Mouse (Mus musculus) limb, embryonic 11.5 days (tissue): ENCODE measurements around the gene Hmcn1. TPM values are rescaled to one million over a fixed set of nuclear protein-coding genes. Genes with fewer than 3 reads are reported as not detected.

Source experiments
- ATAC-seq: fragments of 200-750 bp; cut with Nextera tagmentation; 2 replicates; pipeline ENCODE4 v1.8.0; 2017; ENCODE audit warnings: low read depth; ENCODE audit not compliant: insufficient number of reproducible peaks, low FRiP score, low TSS enrichment
- DNase-seq: peaks from one replicate; pipeline ENCODE4 v3.0.0-alpha.2; 2015; ENCODE audit warnings: low spot score
- H3K27ac ChIP-seq: fragments of 300-500 bp; sonication (generic); replicated peaks from 2 replicates; pipeline ENCODE4 v1.5.1; 2014; ENCODE audit warnings: low read depth, mild to moderate bottlenecking, low read length
- H3K27me3 ChIP-seq: fragments of 300-500 bp; sonication (generic); 2 replicates; pipeline ENCODE4 v1.6.1; 2014; ENCODE audit warnings: mild to moderate bottlenecking, low read length, mixed read lengths; ENCODE audit not compliant: control insufficient read depth, insufficient read depth
- H3K36me3 ChIP-seq: fragments of 300-500 bp; sonication (generic); 2 replicates; pipeline ENCODE4 v1.6.1; 2014; ENCODE audit warnings: mild to moderate bottlenecking, low read length, moderate library complexity, mixed read lengths; ENCODE audit not compliant: control insufficient read depth, insufficient read depth
- H3K4me1 ChIP-seq: fragments of 300-500 bp; sonication (generic); 2 replicates; pipeline ENCODE4 v1.6.1; 2014; ENCODE audit warnings: low read length, mixed read lengths; ENCODE audit not compliant: control insufficient read depth, insufficient read depth
- H3K4me2 ChIP-seq: fragments of 300-500 bp; sonication (generic); 2 replicates; pipeline ENCODE4 v1.6.1; 2014; ENCODE audit warnings: low read depth, mild to moderate bottlenecking, moderate library complexity; ENCODE audit not compliant: severe bottlenecking
- H3K4me3 ChIP-seq: fragments of 300-500 bp; sonication (generic); 2 replicates; pipeline ENCODE4 v1.5.1; 2014; ENCODE audit warnings: low read depth, low read length
- H3K9ac ChIP-seq: fragments of 300-500 bp; sonication (generic); 2 replicates; pipeline ENCODE4 v1.6.1; 2014; ENCODE audit warnings: mild to moderate bottlenecking, low read length
- H3K9me3 ChIP-seq: fragments of 300-500 bp; sonication (generic); 2 replicates; pipeline ENCODE4 v1.6.1; 2016; ENCODE audit warnings: low read length; ENCODE audit not compliant: control insufficient read depth
- WGBS: fragments of 180-500 bp; shearing (Covaris S2); extraction: QIAGEN DNeasy Blood & Tissue Kit; methylation state at CpG from one replicate; pipeline ENCODE4 v1.1.7; 2014; 5-methylcytosine and 5-hydroxymethylcytosine counted together
- polyA plus RNA-seq: library from polyadenylated mRNA; unstranded; fragments of >200 nt; fragmentation: Nextera tagmentation; extraction: Ambion mirVana; gene quantifications from 2 replicates; pipeline ENCODE4 v1.2.1, GENCODE M21; 2014

The Hmcn1 gene
- polyA plus RNA-seq, 1 experiment from 2014 or later, result 28.0 TPM

DNA sequence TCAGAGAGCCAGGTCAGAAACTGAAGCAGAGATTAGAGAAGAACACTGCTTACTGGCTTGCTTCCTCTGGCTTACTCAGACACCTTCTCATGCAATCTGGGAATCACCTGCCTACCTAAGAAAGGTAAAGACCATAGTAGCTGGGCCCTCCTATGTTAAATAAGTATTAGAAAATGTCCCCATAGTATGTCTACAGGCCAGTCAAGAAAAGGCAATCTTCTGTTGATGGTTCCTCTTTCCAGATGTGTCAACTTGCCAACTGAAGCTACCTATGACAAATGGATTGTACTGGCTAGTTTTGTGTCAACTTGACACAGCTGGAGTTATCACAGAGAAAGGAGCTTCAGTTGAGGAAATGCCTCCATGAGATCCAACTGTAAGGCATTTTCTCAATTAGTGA lies 40.1 kb upstream of the Hmcn1 start:
- Histone ChIP-seq H3K4me1 (no peaks in the 10 kb centered on the region), H3K9me3 (no peaks in the 10 kb centered on the region), H3K27ac (no peak overlapping the region), H3K27me3 (no peaks in the 10 kb centered on the region), H3K4me2 (no peak overlapping the region), H3K9ac (no peak overlapping the region), H3K36me3 (no peaks in the 10 kb centered on the region), H3K4me3 (no peak overlapping the region)
- no peak for ATAC-seq
- no peak for DNase-seq

DNA sequence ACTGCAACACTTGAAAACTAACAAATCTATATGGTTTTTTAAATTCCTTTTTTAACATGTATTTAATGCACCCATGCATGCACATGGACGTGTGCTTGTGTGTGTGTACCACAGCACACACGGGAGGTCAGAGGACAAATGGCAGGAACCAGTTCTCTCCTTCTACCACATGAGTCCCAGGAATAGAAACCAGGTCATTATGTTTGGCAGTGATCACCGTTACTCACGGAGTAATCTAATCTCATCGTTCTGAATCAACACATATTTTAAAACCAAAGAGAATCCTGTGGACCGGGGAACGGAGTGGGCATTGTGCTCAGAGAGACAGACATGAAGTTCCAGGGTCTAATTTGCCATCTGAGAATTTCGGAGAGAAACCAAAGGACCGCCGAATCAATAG lies 38.3 kb upstream of the Hmcn1 start:
- Histone ChIP-seq H3K36me3 (no peaks in the 10 kb centered on the region), H3K9ac (no peak overlapping the region), H3K4me1 (no peaks in the 10 kb centered on the region), H3K9me3 (no peaks in the 10 kb centered on the region), H3K27ac (no peak overlapping the region), H3K4me2 (no peak overlapping the region), H3K27me3 (no peaks in the 10 kb centered on the region), H3K4me3 (no peak overlapping the region)
- no peak for DNase-seq
- no peak for ATAC-seq
- WGBS, result 88% methylated on average over 10 of the region's 10 CpGs

DNA sequence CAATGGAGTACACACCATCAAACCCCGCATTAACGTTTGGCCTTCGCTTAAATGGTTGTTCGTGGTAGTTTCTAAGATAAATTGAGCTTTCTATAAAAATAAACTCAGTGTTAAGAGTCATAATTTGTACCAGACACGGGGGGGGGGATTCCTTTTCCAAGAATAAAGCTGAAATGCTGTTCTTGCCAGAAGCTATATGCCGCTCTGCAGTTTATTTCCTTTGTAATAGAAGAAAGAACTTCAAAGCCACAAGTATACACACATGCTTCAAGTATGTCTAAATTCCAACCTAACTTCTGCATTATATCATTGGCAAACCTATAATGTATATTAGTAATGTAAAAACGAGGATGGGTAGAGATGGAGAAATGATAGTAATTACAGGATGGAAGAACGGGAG lies 37.9 kb upstream of the Hmcn1 start:
- H3K4me1 ChIP-seq, result no peaks in the 10 kb centered on the region
- H3K36me3 ChIP-seq, result no peaks in the 10 kb centered on the region
- DNase-seq (no peak), ATAC-seq (no peak)
- no peak overlapping the region for H3K4me2 ChIP-seq
- H3K27me3 ChIP-seq, result no peaks in the 10 kb centered on the region
- WGBS, result 75% methylated on average over 8 of the region's 8 CpGs
- no peak overlapping the region for H3K27ac ChIP-seq
- H3K4me3 ChIP-seq, result no peak overlapping the region
- no peaks in the 10 kb centered on the region for H3K9me3 ChIP-seq
- no peak overlapping the region for H3K9ac ChIP-seq

DNA sequence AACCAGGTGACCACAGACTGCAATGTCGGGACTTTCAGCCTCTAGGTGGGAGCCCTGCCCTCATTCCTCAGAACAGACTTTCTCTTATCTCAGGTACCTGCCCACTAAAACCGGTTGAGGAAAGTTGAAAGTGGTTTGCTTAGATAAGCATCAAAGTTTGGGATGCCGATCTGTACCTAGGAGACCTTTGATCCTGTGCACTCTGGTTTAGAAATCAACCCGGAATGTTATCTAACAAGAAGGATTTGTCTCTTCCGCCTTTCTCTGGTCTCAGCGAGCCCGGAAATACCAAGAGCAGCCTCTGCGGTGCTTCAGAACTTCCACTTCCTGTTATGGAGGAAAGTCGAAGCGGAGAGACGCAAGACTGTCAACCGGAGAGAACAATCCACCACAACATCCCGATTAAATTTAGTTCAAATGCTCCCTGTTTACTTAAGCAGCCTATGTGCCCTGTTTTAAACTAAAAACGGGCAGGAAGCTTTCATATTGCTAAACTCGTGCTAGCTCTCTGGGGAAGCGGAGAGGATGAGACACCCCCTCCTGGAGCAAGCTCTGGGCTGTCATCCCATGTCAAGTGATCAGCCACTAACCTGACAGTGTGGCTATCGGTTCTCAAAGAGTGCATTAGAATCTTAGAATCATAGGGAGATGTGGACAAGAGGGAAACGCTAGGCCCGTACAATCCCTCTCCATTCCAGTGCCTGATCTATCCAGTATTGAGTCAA lies 32.0 kb upstream of the Hmcn1 start:
- no peaks in the 10 kb centered on the region for H3K9me3 ChIP-seq
- no peak overlapping the region for H3K27ac ChIP-seq
- no peak overlapping the region for H3K9ac ChIP-seq
- H3K36me3 ChIP-seq, result no peaks in the 10 kb centered on the region
- no peak overlapping the region for H3K4me2 ChIP-seq
- no peaks in the 10 kb centered on the region for H3K27me3 ChIP-seq
- DNase-seq (no peak), ATAC-seq (no peak)
- no peak overlapping the region for H3K4me3 ChIP-seq
- 86% methylated on average over 19 of the region's 19 CpGs for WGBS
- no peaks in the 10 kb centered on the region for H3K4me1 ChIP-seq

DNA sequence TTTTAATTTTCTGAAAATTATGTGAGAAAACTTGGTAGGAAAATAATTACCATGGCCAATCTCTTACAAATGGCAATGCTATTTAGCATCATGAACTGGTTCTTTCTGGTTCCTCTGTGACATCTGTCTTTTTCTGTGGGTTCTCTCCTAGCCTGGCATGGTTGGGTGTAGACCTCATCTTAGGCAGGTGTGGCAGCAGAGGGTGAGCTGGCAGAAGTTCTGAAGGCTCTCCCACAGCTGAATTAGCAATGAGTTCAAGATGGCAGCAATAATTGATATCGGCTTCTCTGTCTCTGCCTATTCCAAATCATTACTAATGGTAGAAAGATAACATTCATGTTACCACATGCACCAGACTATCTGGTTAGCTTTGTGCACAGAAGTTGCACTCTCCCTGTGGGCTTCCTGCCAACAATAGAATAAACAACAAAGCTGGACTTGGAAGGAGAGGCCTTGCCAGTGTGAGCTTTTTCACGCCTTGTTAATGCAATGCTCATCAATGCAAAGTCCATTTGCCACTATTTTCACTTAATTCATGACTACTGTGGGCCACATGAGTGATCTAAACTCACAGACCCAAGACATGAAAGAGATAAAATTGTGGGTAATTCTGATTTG lies 26.1 kb upstream of the Hmcn1 start:
- Histone ChIP-seq H3K4me2 (no peak overlapping the region), H3K36me3 (no peaks in the 10 kb centered on the region), H3K27me3 (no peaks in the 10 kb centered on the region), H3K9me3 (no peaks in the 10 kb centered on the region), H3K4me3 (no peak overlapping the region), H3K27ac (no peak overlapping the region), H3K4me1 (no peaks in the 10 kb centered on the region), H3K9ac (no peak overlapping the region)
- 91% methylated on average over 2 of the region's 2 CpGs for WGBS
- no peak for ATAC-seq
- DNase-seq, result no peak

DNA sequence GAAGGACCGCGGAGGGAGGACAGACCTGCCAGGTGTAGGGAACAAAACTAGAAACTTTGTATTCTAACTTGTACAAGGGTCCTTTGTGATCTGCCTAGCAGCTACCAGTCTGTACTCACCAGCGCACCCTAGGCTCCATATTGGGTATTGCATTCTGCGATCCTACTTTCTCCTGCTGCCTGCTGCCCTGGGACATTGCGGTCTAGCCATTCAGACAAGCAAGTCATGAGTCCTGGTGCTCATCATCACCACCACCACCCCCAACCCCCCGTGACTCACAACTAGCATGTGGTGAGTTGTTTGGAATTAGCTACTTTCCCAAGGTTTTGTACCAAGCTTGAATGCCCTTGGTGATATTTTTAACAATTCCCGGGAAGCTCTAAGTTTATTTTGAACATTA lies 17.8 kb upstream of the Hmcn1 start:
- WGBS, result 34% methylated on average over 7 of the region's 7 CpGs
- Histone ChIP-seq H3K4me2 (no peak overlapping the region), H3K27ac (no peak overlapping the region), H3K4me3 (no peak overlapping the region), H3K27me3 (no peaks in the 10 kb centered on the region), H3K4me1 (0 out of 2 replicates have a peak, but pooled peaks cover 6% of the 10 kb centered on the region), H3K9ac (no peak overlapping the region), H3K36me3 (no peaks in the 10 kb centered on the region), H3K9me3 (no peaks in the 10 kb centered on the region)
- DNase-seq, result peak; percentile 89
- no peak for ATAC-seq

DNA sequence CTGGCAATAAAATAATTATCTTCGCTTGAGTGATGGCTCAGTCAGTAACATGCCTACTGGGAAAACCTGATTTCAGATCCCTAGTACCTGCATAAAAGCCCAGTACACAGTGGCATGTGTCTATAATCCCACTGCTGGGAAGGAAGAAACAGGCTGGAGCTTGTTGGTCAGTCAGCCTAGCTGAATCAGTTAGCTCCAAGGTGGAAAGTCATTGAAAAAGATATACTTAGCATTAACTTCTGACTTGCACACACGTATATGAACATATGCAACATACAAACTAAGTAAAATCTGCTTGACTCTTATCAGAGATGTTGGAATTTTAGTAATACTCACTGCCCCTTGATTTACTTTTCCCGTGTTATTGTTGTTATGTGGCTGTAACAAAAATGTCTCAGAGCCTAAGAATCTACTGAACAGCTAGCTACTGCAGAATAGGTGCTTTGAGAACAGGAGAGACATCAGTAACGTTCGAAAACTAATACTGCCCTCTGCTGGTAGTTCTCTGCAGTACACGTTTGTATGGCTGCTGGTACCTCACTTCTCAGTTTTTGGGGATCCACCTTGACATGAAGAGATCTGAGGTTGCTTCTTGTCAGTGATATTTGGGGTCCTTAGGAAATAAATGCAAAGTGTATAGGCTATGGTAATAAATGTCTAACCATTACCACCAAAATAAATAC lies 16.0 kb upstream of the Hmcn1 start:
- H3K4me3 ChIP-seq, result no peak overlapping the region
- ATAC-seq (0 out of 2 replicates have a peak, but pooled peaks have one; percentile 15), DNase-seq (peak; percentile 80)
- H3K9ac ChIP-seq, result no peak overlapping the region
- no peak overlapping the region for H3K27ac ChIP-seq
- no peak overlapping the region for H3K4me2 ChIP-seq
- H3K36me3 ChIP-seq, result no peaks in the 10 kb centered on the region
- 0 out of 2 replicates have a peak, but pooled peaks cover 6% of the 10 kb centered on the region for H3K4me1 ChIP-seq
- 30% methylated on average over 6 of the region's 6 CpGs for WGBS
- H3K27me3 ChIP-seq, result no peaks in the 10 kb centered on the region
- no peaks in the 10 kb centered on the region for H3K9me3 ChIP-seq

DNA sequence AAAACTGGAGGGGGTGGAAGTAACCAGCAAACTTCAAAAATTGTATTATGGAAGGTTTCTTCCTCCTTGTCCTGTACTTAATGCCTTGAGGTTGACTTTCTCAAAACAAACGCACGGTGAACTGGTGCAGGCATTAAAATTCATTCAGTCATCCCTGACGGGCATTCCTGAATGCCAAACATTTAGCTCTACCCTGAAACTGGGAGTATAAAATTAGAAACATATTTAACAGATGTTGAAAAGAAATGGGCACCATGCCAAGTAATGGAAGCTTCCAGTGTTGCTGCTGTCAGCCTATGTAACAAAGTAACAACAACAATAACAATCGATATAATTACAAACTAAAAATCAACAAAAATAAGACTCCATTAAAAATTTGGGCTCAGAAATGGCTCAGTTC lies 14.5 kb upstream of the Hmcn1 start:
- Histone ChIP-seq H3K27me3 (no peaks in the 10 kb centered on the region), H3K9ac (no peak overlapping the region), H3K4me3 (no peak overlapping the region), H3K27ac (no peak overlapping the region), H3K36me3 (no peaks in the 10 kb centered on the region), H3K9me3 (no peaks in the 10 kb centered on the region), H3K4me1 (0 out of 2 replicates have a peak, but pooled peaks cover 6% of the 10 kb centered on the region), H3K4me2 (no peak overlapping the region)
- DNase-seq (no peak), ATAC-seq (no peak)
- WGBS, result 39% methylated on average over 4 of the region's 4 CpGs
